Mouse (Mus musculus) ES-Bruce4 (cell line): ENCODE results near the gene Btn1a1. TPM values are rescaled to one million over a fixed set of nuclear protein-coding genes. Genes with fewer than 3 reads are reported as not detected.

Source experiments
- H3K27ac ChIP-seq: 2 replicates; pipeline ENCODE4 v1.5.1; 2012; ENCODE audit warnings: low read length, inconsistent platforms; ENCODE audit not compliant: insufficient read depth
- H3K27me3 ChIP-seq: 2 replicates; pipeline ENCODE4 v1.6.1; 2012; ENCODE audit warnings: mild to moderate bottlenecking, low read length, inconsistent platforms; ENCODE audit not compliant: control insufficient read depth, poor library complexity, insufficient read depth, severe bottlenecking
- H3K36me3 ChIP-seq: 2 replicates; pipeline ENCODE4 v1.6.1; 2012; ENCODE audit warnings: inconsistent platforms, mild to moderate bottlenecking, low read length, moderate library complexity; ENCODE audit not compliant: control insufficient read depth, poor library complexity, insufficient read depth, severe bottlenecking
- H3K4me1 ChIP-seq: one replicate; pipeline ENCODE4 v1.8.1; 2011; ENCODE audit warnings: low read length; ENCODE audit not compliant: control insufficient read depth, insufficient read depth
- H3K4me3 ChIP-seq: 2 replicates; pipeline ENCODE4 v1.5.1; 2011; ENCODE audit warnings: low read depth, mild to moderate bottlenecking, low read length
- H3K9ac ChIP-seq: 2 replicates; pipeline ENCODE4 v1.6.1; 2012; ENCODE audit warnings: low read depth, mild to moderate bottlenecking, inconsistent platforms; ENCODE audit not compliant: poor library complexity, severe bottlenecking
- H3K9me3 ChIP-seq: replicated peaks from 2 replicates; pipeline ENCODE4 v1.6.1; 2012; ENCODE audit warnings: mild to moderate bottlenecking, low read length, inconsistent platforms; ENCODE audit not compliant: control insufficient read depth, poor library complexity, insufficient read depth, severe bottlenecking
- CTCF ChIP-seq: IDR thresholded peaks from one replicate; pipeline ENCODE4 v1.8.1; 2011; ENCODE audit warnings: low read depth, low read length
- EP300 ChIP-seq: IDR thresholded peaks from 2 replicates; pipeline ENCODE4 v1.6.1; 2011; ENCODE audit warnings: low read depth, low read length; ENCODE audit not compliant: insufficient read depth
- POLR2A ChIP-seq: IDR thresholded peaks from one replicate; pipeline ENCODE4 v1.8.1; 2011; ENCODE audit warnings: low read length; ENCODE audit not compliant: insufficient read depth
- polyA plus RNA-seq: library from polyadenylated mRNA; stranded (reverse); fragments of >200 nt; gene quantifications from 2 replicates; pipeline ENCODE4 v1.2.4, GENCODE M21; 2011; ENCODE audit warnings: low read depth; ENCODE audit not compliant: missing spikeins, insufficient read depth, insufficient read length

Btn1a1 gene
- polyA plus RNA-seq, 1 experiment, result 0.40 TPM

DNA sequence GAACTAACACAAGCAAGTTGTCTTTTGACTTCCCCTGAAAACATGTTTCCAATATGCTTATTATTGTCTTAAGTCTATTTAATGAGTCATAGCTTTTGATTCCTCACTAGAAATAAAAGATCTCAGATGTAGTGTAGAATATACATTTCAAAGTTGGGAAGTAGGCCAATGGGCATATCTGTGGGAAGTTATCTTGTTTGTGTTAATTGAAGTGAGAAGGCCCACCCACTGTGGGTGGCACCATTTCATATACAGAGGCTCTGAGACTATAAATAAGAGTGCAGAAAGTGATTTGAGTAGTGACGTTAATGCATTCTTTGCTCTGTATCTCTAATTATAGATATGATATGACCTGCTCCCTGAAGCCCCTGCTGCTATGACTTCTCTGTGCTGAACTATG, 25.2 kb upstream of the Btn1a1 start:
- H3K9ac ChIP-seq, result no peak overlapping the region
- H3K4me1 ChIP-seq, result peaks cover 6% of the 10 kb centered on the region
- H3K4me3 ChIP-seq, result no peak overlapping the region
- no peaks in the 10 kb centered on the region for H3K9me3 ChIP-seq
- H3K36me3 ChIP-seq, result no peaks in the 10 kb centered on the region
- no peaks in the 10 kb centered on the region for H3K27me3 ChIP-seq
- TF ChIP-seq CTCF (no peak), EP300 (no peak), POLR2A (no peak)
- H3K27ac ChIP-seq, result no peak overlapping the region

DNA sequence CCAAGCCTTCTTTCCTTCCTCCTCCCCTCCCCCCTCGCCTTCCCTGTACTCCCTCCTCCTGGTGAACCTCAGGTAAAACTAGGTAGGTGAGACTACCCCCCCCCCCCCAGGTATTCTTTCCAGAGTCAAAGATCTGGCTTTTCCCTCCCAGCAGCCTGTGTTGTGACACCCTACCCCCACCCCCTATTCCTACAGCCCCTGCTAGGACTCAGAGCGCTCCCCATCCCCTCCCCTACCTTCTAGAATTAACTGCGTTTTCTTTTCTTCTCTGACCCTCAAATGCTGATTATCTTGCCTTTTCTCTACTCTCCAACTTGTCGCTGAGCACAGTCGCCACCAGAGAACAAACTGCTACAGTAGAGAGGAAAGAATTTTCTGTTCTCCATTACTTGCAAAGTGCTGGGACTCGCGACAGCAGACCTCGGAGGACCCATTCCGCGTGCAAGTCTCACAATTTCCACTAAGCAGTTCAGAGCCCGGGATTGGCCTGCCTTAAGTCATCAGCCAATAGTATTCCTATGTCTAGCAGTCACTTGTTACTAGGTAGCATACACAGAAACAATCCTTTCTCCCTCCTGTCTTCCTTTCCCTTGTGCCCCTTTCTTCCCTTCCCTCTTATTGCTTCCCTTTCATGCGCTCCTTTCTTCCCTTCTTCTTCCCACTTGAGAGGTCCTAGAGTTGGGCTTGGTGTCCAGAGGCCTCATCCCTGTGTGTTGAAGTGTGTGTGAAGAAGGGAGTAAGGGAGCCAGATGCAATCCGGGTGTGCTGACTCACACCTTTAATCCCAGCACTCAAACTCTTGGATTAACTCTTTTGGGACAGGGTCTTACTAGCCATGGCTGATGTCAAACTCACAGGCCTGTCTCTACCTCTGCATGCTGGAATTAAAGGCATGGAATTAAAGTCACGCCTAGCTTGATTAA, 23.0 kb upstream of the Btn1a1 start, which contains the start of gene Btn2a2:
Gene Btn2a2 (minus strand): TSS at position 458 of the 923 bp plus-strand sequence.
- Histone ChIP-seq H3K27ac (no peak within 1 kb of the TSS), H3K9me3 (no peaks in the 10 kb centered on the region), H3K4me1 (peaks cover 5% of the 10 kb centered on the region), H3K36me3 (no peaks in the 10 kb centered on the region), H3K27me3 (no peaks in the 10 kb centered on the region), H3K9ac (peak within 1 kb of the TSS; percentile 55; the same call in 1 of the 2 replicates), H3K4me3 (peak within 1 kb of the TSS; percentile 55)
- TF ChIP-seq CTCF (no peak), POLR2A (no peak), EP300 (no peak)

DNA sequence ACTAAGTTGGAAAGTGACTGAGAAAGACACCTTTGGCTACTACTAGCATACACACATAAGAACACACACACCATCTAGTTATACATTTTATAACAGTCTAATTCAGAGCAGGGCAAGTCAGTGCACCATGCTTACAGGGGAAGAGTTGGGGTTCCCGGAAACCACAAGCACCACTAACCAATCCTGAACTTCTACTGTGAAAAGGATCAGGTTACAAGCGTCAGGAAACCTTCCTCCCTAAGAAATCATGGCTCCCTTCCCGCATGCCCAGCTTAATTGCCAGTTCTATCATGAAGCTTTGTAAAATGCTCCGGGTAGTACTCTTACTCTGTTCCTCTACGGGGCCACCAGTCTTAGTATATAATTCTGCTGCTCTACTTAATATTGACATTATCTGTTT, 19.6 kb upstream of the Btn1a1 start:
- H3K27ac ChIP-seq, result no peak overlapping the region
- no peak for TF ChIP-seq CTCF
- no peak for TF ChIP-seq POLR2A
- no peak for TF ChIP-seq EP300
- H3K9ac ChIP-seq, result no peak overlapping the region
- H3K9me3 ChIP-seq, result no peaks in the 10 kb centered on the region
- H3K4me1 ChIP-seq, result peaks cover 4% of the 10 kb centered on the region
- H3K4me3 ChIP-seq, result no peak overlapping the region
- no peaks in the 10 kb centered on the region for H3K27me3 ChIP-seq
- no peaks in the 10 kb centered on the region for H3K36me3 ChIP-seq

GRCm38 (mm10) chr13:23483153-23483552, 17.5 kb upstream of the Btn1a1 start:
- Histone ChIP-seq H3K27ac (no peak overlapping the region), H3K9me3 (no peaks in the 10 kb centered on the region), H3K9ac (no peak overlapping the region), H3K4me3 (no peak overlapping the region), H3K27me3 (no peaks in the 10 kb centered on the region; the same call in 1 of the 2 replicates), H3K36me3 (no peaks in the 10 kb centered on the region), H3K4me1 (peaks cover 3% of the 10 kb centered on the region)
- TF ChIP-seq CTCF (no peak), POLR2A (no peak), EP300 (no peak)

GRCm38 (mm10) chr13:23475658-23476057, 10.0 kb upstream of the Btn1a1 start:
- H3K9me3 ChIP-seq, result no peaks in the 10 kb centered on the region
- H3K4me1 ChIP-seq, result no peaks in the 10 kb centered on the region
- H3K27me3 ChIP-seq, result no peaks in the 10 kb centered on the region; the same call in 1 of the 2 replicates
- no peak overlapping the region for H3K27ac ChIP-seq
- H3K4me3 ChIP-seq, result no peak overlapping the region
- TF ChIP-seq CTCF (no peak), EP300 (no peak), POLR2A (no peak)
- no peak overlapping the region for H3K9ac ChIP-seq
- H3K36me3 ChIP-seq, result no peaks in the 10 kb centered on the region

- no peak overlapping the region for H3K27ac ChIP-seq
- no peaks in the 10 kb centered on the region for H3K27me3 ChIP-seq
- no peaks in the 10 kb centered on the region for H3K36me3 ChIP-seq
- peak overlapping the region; percentile 27; the same call in 1 of the 2 replicates for H3K4me3 ChIP-seq
- H3K9me3 ChIP-seq, result no peaks in the 10 kb centered on the region
- H3K9ac ChIP-seq, result no peak overlapping the region
- no peaks in the 10 kb centered on the region for H3K4me1 ChIP-seq
- TF ChIP-seq CTCF (no peak), EP300 (no peak), POLR2A (no peak)
These were observed 1.2 kb upstream of the Btn1a1 start for GRCm38 (mm10) chr13:23466911-23467310.
